Mouse (Mus musculus) hindbrain, embryonic 11.5 days (tissue): Measurements from ENCODE around the gene Pip5kl1. TPM values are rescaled to one million over a fixed set of nuclear protein-coding genes. Genes with fewer than 3 reads are reported as not detected.

Experiments used
- ATAC-seq: fragments of 200-750 bp; cut with Nextera tagmentation; 2 replicates; pipeline ENCODE4 v1.8.0; 2017; ENCODE audit warnings: mild to moderate bottlenecking, moderate TSS enrichment, moderate library complexity; ENCODE audit not compliant: low FRiP score
- DNase-seq: peaks from one replicate; pipeline ENCODE4 v3.0.0-alpha.2; 2015; ENCODE audit warnings: low spot score
- H3K27ac ChIP-seq: fragments of 300-500 bp; sonication (generic); 2 replicates; pipeline ENCODE4 v1.5.1; 2014; ENCODE audit warnings: mild to moderate bottlenecking, low read depth, low read length
- H3K27me3 ChIP-seq: fragments of 300-500 bp; sonication (generic); 2 replicates; pipeline ENCODE4 v1.6.1; 2014; ENCODE audit warnings: mild to moderate bottlenecking, low read length, moderate library complexity, mixed read lengths; ENCODE audit not compliant: control insufficient read depth, insufficient read depth
- H3K36me3 ChIP-seq: fragments of 300-500 bp; sonication (generic); 2 replicates; pipeline ENCODE4 v1.6.1; 2014; ENCODE audit warnings: mild to moderate bottlenecking, low read length, moderate library complexity, mixed read lengths; ENCODE audit not compliant: control insufficient read depth, insufficient read depth
- H3K4me1 ChIP-seq: fragments of 300-500 bp; sonication (generic); replicated peaks from 2 replicates; pipeline ENCODE4 v1.6.1; 2014; ENCODE audit warnings: low read length, mixed read lengths; ENCODE audit not compliant: control insufficient read depth, insufficient read depth
- H3K4me2 ChIP-seq: fragments of 300-500 bp; sonication (generic); replicated peaks from 2 replicates; pipeline ENCODE4 v1.6.1; 2014; ENCODE audit warnings: mild to moderate bottlenecking, low read depth, low read length
- H3K4me3 ChIP-seq: fragments of 300-500 bp; sonication (generic); 2 replicates; pipeline ENCODE4 v1.5.1; 2014; ENCODE audit warnings: low read depth, low read length
- H3K9ac ChIP-seq: fragments of 300-500 bp; sonication (generic); 2 replicates; pipeline ENCODE4 v1.6.1; 2014; ENCODE audit warnings: low read depth, low read length
- H3K9me3 ChIP-seq: fragments of 300-500 bp; sonication (generic); 2 replicates; pipeline ENCODE4 v1.6.1; 2016; ENCODE audit warnings: low read length; ENCODE audit not compliant: control insufficient read depth
- WGBS: fragments of 180-500 bp; shearing (Covaris S2); extraction: QIAGEN DNeasy Blood & Tissue Kit; methylation state at CpG from one replicate; pipeline ENCODE4 v1.1.7; 2014; 5-methylcytosine and 5-hydroxymethylcytosine counted together
- polyA plus RNA-seq: library from polyadenylated mRNA; unstranded; fragments of >200 nt; fragmentation: Nextera tagmentation; extraction: Ambion mirVana; gene quantifications from 2 replicates; pipeline ENCODE4 v1.2.1, GENCODE M21; 2014

Gene Pip5kl1
- polyA plus RNA-seq, 1 experiment from 2014 or later: 2.1 TPM

DNA sequence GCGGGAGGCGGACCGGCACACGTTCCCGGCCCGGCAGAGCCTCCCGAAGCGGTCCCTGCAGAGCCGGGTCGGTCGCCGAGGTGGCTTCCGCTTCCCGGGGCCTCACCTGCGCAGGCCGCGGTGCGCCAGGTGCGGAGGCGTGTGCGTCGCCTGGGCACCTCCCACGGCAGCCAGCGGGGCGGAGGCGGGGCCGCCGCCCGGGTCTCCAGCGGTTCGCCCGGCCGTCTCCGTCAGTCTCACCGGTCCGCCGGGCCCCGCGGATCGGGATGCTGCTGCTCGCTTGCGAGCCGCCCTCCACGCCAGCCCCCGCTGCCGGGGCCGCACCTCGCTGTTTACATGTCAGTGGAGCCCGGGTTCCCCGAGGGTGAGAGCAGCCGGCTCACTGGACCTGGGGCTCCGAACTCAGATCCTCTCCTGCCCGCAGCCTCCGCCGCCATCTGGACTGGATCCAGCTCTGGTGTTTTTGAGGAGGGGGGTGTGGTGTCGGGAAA, 39.1 kb upstream of the Pip5kl1 start:
- under 1% methylated on average over 40 of the region's 56 CpGs for WGBS
- DNase-seq (peak; percentile 63), ATAC-seq (0 out of 2 replicates have a peak, but pooled peaks have one; percentile 20)
- H3K27me3 ChIP-seq: no peaks in the 10 kb centered on the region
- no peaks in the 10 kb centered on the region for H3K36me3 ChIP-seq
- peak overlapping the region; percentile 87 for H3K4me2 ChIP-seq
- no peaks in the 10 kb centered on the region for H3K9me3 ChIP-seq
- H3K4me3 ChIP-seq: peak overlapping the region; percentile 93
- H3K4me1 ChIP-seq: peaks cover 14% of the 10 kb centered on the region
- peak overlapping the region; percentile 90 for H3K27ac ChIP-seq
- peak overlapping the region; percentile 93 for H3K9ac ChIP-seq

DNA sequence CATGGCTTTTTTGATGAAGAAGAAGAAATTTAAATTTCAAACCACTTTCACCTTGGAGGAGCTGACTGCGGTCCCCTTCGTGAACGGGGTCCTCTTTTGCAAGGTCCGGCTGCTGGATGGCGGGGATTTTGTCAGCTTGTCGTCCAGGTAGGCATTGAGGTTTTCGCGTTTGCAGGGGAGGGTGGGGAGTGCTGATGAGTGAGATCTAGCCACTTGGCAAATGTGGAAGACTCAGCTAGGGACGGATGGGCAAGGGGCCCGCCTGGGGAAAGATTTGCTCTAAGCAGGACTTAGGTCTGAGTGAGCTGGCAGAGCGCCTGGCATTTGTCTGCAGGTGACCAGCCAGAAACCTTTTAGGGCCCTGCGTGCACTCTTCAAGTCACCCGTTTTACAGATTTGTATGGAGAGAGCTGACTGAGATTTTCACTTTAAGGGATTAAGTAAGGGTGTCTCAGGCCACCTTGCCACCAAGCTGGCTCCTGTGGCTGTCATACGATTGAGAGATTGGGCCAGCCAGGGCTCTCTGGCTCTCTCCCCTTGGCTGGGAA, 38.4 kb upstream of the Pip5kl1 start:
- DNase-seq (peak; percentile 48), ATAC-seq (no peak)
- peak overlapping the region; percentile 93 for H3K4me3 ChIP-seq
- no peaks in the 10 kb centered on the region for H3K36me3 ChIP-seq
- H3K9ac ChIP-seq: peak overlapping the region; percentile 93
- peak overlapping the region; percentile 87 for H3K4me2 ChIP-seq
- no peaks in the 10 kb centered on the region for H3K9me3 ChIP-seq
- peaks cover 14% of the 10 kb centered on the region for H3K4me1 ChIP-seq
- 0% methylated on average over 14 of the region's 14 CpGs for WGBS
- H3K27me3 ChIP-seq: no peaks in the 10 kb centered on the region
- H3K27ac ChIP-seq: no peak overlapping the region

DNA sequence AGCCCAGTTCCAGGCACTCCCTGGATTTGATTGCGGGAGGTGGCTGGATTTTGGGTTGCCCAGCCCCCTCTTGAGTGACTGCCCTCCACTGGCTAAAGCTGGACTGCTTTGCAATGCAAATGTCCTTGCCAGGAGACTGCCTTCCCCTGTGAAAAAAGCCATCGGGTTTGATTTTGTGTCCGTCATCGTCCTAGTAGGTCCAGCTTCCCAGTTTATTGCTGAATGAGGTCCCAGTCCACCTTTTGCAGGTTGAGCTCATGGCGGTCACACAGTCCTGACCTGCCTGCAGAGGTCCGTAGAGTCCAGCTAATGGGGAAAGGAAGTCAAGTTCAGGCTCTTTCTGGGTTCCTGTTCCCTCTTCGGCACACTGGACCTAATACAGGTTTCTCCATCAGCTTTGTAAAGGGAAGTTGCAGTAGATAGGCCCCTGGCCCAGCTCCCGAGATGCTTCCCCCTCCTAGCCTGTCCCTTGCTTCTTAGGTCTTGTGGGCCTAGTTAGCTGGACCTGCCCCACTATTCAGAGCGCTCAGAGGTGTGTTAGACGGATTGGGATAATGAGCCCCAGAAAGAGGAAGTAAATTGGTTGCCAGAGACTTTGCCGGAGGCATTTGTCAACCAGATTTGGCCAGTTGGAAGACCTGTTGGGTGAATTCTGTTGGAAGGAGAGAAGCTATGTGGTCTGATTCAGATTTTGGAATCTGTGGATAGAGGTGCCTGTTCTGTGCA, 37.8 kb upstream of the Pip5kl1 start:
- WGBS: 4% methylated on average over 11 of the region's 11 CpGs
- Histone ChIP-seq H3K27ac (peak overlapping the region; percentile 39; the same call in 1 of the 2 replicates), H3K9me3 (no peaks in the 10 kb centered on the region), H3K4me3 (peak overlapping the region; percentile 93), H3K9ac (peak overlapping the region; percentile 93), H3K4me2 (peak overlapping the region; percentile 87), H3K36me3 (no peaks in the 10 kb centered on the region), H3K4me1 (peaks cover 14% of the 10 kb centered on the region), H3K27me3 (no peaks in the 10 kb centered on the region)
- ATAC-seq: 0 out of 2 replicates have a peak, but pooled peaks have one; percentile 10
- DNase-seq: peak; percentile 57

DNA sequence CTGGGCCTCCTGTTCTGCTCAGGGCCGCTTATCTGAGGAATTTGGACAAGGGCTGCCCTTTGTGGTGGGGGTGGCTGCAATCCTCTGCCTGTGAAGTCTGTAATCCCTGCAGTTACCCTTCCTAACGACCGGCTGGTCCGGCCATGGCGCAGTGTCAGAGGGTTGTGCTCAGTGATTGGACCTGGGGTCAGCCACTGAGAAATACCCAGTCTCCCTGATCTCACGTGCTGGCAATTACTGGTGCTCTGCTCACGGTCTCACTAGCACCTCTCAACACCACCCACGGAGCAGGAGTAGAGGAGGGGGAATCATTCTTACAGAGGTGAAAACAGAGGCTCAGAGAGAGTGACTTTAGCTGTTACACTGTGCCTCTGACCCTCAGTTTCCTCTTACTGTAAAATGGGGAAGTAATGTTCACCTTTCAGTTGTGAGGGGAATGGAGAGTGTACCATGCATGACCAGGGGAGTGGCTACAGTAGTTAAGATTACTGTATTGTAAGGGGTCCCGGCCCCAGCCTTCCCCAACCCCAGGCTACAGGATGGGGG, 37.2 kb upstream of the Pip5kl1 start:
- peak overlapping the region; percentile 87 for H3K4me2 ChIP-seq
- no peak for ATAC-seq
- no peaks in the 10 kb centered on the region for H3K9me3 ChIP-seq
- peak overlapping the region; percentile 93 for H3K9ac ChIP-seq
- 14% methylated on average over 9 of the region's 9 CpGs for WGBS
- peak overlapping the region; percentile 93 for H3K4me3 ChIP-seq
- peaks cover 14% of the 10 kb centered on the region for H3K4me1 ChIP-seq
- H3K27ac ChIP-seq: no peak overlapping the region
- DNase-seq: peak; percentile 30
- H3K27me3 ChIP-seq: no peaks in the 10 kb centered on the region
- H3K36me3 ChIP-seq: no peaks in the 10 kb centered on the region

DNA sequence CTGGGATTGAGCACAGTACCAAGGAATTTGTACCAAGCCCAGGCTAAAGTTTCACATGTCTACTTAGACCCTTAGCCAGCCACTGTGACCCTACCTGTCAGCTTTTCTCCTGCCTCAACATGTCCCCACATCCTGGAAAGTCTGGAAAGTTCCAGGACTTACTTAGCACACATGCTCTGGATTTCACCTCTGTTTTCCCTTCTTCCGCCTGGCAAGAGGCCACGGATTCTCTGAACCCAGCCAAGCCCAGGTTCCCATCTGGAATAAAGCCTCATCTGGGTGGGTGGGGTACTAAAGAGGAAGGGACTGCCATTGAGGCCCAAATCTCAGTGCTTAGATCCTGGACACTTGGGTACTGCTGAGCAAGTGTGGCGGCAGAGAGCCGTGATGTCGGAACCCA, 36.7 kb upstream of the Pip5kl1 start:
- ATAC-seq (no peak), DNase-seq (no peak)
- H3K4me3 ChIP-seq: peak overlapping the region; percentile 93
- 77% methylated on average over 5 of the region's 5 CpGs for WGBS
- no peak overlapping the region for H3K9ac ChIP-seq
- H3K27ac ChIP-seq: no peak overlapping the region
- no peaks in the 10 kb centered on the region for H3K27me3 ChIP-seq
- H3K4me1 ChIP-seq: peaks cover 14% of the 10 kb centered on the region
- no peaks in the 10 kb centered on the region for H3K36me3 ChIP-seq
- H3K9me3 ChIP-seq: no peaks in the 10 kb centered on the region
- H3K4me2 ChIP-seq: peak overlapping the region; percentile 87

DNA sequence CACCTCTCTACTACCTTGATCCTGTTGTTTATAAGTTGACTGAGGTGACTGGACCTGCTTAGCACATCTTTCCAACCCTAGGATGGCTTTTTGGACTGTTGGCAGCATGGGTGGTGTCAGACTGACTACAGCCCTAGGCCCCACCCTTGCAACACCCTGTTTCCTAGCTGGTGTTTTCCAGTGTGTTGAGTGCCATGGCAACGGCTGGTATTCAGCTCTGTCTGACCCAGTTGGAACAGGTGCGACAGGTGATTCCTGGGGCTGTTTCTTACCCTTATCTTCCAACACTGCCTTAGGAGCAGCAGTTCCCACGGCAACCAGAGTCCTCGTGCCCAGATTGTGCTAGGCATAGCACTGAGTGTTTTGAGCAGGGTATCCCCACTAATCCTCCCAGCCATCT, 36.1 kb upstream of the Pip5kl1 start:
- no peak overlapping the region for H3K9ac ChIP-seq
- ATAC-seq (no peak), DNase-seq (no peak)
- peaks cover 14% of the 10 kb centered on the region for H3K4me1 ChIP-seq
- H3K9me3 ChIP-seq: no peaks in the 10 kb centered on the region
- 0 out of 2 replicates have a peak overlapping the region, but pooled peaks have one; percentile 87 for H3K4me2 ChIP-seq
- 75% methylated on average over 4 of the region's 4 CpGs for whole genome bisulfite sequencing
- H3K4me3 ChIP-seq: no peak overlapping the region
- no peak overlapping the region for H3K27ac ChIP-seq
- no peaks in the 10 kb centered on the region for H3K36me3 ChIP-seq
- H3K27me3 ChIP-seq: no peaks in the 10 kb centered on the region

DNA sequence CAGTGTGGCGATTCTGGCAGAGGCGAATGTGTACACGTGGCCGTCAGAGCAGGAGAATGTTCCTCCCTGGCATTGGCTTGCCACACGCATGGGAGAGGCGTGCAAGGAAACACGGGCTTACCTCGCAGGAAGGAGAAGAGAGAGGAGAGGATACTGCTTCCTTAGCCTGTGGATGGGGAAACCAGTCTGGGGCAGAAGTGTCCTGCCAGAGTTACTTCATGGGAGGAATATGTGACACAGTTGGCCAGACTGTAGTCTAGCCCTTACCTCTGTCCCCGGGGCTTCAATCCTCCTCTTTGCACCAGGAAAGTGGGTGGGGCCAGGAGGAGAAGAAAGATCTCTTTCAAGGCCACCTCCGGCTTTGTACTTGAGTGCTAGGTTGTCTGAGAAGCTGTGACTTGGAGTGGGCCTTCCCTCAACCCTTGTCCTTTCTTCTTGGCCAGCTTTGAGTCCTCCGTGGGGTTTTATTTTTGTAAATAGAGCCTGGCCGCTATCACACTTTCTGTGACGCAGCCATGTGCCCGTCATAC, 35.1 kb upstream of the Pip5kl1 start:
- Histone ChIP-seq H3K9me3 (no peaks in the 10 kb centered on the region), H3K9ac (no peak overlapping the region), H3K27me3 (no peaks in the 10 kb centered on the region), H3K4me2 (no peak overlapping the region), H3K4me3 (no peak overlapping the region), H3K27ac (no peak overlapping the region), H3K36me3 (no peaks in the 10 kb centered on the region), H3K4me1 (peaks cover 14% of the 10 kb centered on the region)
- DNase-seq (no peak), ATAC-seq (no peak)
- WGBS: 80% methylated on average over 14 of the region's 14 CpGs

DNA sequence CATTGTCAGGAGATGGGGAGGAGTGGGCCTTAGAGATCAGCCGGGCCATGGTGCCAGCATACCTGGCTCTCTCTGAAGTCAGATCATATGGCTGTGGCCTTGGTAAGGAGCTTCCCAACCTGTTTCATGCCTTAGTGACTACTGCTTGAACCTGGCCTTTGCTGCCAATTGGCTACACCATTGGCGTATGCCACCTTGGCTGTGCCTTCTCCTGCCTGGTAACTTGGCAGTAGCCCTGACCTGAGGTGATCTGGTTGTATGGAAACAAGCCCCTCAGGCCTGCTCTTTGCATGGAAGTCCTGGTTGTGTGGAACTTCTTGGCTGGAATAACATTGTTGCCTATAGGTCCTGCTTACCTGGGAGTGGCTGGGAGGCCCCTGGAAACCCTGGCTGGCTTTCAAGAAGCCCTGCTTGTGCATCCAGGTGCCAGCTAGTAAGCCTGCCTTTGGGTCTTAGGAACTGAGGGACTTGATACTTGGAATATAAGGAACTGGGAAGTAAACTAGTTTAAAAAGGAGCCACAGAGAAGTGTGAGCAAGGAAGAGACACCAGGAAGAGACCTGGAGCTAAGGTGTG, 33.2 kb upstream of the Pip5kl1 start:
- Histone ChIP-seq H3K9ac (no peak overlapping the region), H3K27me3 (no peaks in the 10 kb centered on the region), H3K36me3 (no peaks in the 10 kb centered on the region), H3K9me3 (no peaks in the 10 kb centered on the region), H3K4me3 (no peak overlapping the region), H3K4me1 (peaks cover 12% of the 10 kb centered on the region), H3K27ac (no peak overlapping the region), H3K4me2 (no peak overlapping the region)
- WGBS: 92% methylated on average over 2 of the region's 2 CpGs
- DNase-seq: no peak
- ATAC-seq: no peak
